15 mouse cellular contexts compared by ENCODE assay signal in genomic region chr8:49035970-49036700, GRCm38 (mm10).
"Had no signal": no experiment of that assay in that cellular context is flagged by ENCODE, and none has a peak within 500 bp of the region (broad histone marks: within the 10 kb centered on the region; RNA-seq: fewer than 3 reads in every experiment).

No protein-coding gene starts in this region.

- DNase-seq: lung, adult 18-20 months; lung, postnatal 10 days; lung, postnatal 4 days; thymus, adult 2 months; thymus, postnatal 25 days; thymus, postnatal 4 days had no signal

- H3K27ac ChIP-seq: liver, embryonic 12.5 days; liver, embryonic 14.5 days; midbrain, embryonic 10.5 days; midbrain, embryonic 12.5 days; stomach, embryonic 15.5 days; stomach, postnatal 0 days had no signal

- H3K4me2 ChIP-seq: liver, embryonic 12.5 days; lung, embryonic 14.5 days; midbrain, embryonic 12.5 days; stomach, embryonic 15.5 days had no signal

- H3K27me3 ChIP-seq: liver, embryonic 12.5 days; midbrain, embryonic 12.5 days; stomach, embryonic 15.5 days had no signal

- H3K9me3 ChIP-seq: liver, embryonic 12.5 days; midbrain, embryonic 10.5 days; midbrain, embryonic 12.5 days; stomach, embryonic 15.5 days had no signal

- H3K9ac ChIP-seq: liver, embryonic 12.5 days; liver, embryonic 14.5 days; lung, embryonic 14.5 days; midbrain, embryonic 12.5 days; stomach, embryonic 15.5 days had no signal

- H3K4me3 ChIP-seq: liver, embryonic 12.5 days; midbrain, embryonic 10.5 days; midbrain, embryonic 12.5 days; myocyte; stomach, embryonic 15.5 days had no signal

- H3K36me3 ChIP-seq: liver, embryonic 12.5 days; midbrain, embryonic 10.5 days; midbrain, embryonic 12.5 days; stomach, embryonic 15.5 days had no signal

- H3K4me1 ChIP-seq: liver, embryonic 12.5 days; stomach, embryonic 15.5 days had no signal

- ATAC-seq: liver, embryonic 12.5 days; midbrain, embryonic 16.5 days had no signal
